In the genomic region with DNA sequence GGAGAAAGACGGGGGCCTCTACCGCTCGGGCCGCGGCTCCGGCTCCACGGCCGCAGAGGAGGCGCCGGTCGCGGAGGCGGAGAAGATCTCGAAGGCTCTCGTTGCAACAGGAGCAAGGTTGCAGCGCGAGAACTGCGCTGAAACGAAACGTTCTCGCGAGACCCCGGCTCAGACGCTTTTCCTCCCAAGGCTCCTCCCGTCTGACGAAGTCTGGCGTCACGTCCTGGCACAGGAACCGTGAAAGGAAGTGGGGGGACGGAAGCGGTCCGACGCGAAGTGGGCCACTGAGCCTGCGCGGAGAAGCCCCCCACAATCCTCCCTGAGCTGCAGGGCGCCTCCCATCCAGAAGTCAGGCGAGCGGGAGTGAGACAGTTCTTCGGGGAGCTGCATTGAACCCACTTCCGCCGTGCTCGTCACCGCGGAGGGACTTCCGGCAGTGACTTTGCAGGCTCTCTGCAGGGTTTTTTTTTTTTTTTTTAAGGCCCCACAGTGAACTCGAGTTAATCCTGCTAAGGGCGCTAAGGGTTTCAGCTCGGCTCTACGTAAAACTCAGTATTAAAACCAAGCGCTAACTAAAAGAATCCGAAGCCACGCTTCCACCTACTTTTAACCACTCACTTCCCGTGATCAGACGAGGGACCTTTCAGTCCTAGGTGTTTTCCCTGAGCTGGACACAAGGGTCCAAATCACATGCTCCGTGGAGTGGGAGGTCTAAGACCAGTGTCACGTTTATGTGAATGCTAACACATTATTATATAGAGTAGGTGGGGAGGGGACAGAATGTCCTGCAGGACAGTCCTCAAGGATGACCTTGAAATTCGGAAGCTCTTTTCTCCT, we compare ENCODE assay signal across 8 mouse cellular contexts. TPM values are rescaled to one million over a fixed set of nuclear protein-coding genes. Genes with fewer than 3 reads are reported as not detected.
DNase-seq lines count a peak whose midpoint lies in the region; ATAC-seq and TF ChIP-seq lines count a peak whose summit lies in the region.

Gene Hspa4, minus strand, starts transcription at position 128 of the 837 bp plus-strand sequence.

- TF ChIP-seq EP300 in MEL (IDR thresholded peaks at IDR 0.05; ENCODE audit: low read depth in 1 of 2, low read length in 2 of 2) = peak in 1 of 2 experiments; percentile 46; a peak in 1 of 4 replicates

- H3K79me2 ChIP-seq in MEL (ENCODE audit: control insufficient read depth, insufficient read depth, low read length, poor library complexity) = peaks cover 44% of the 10 kb centered on the region

- H3K27me3 ChIP-seq in MEL (ENCODE audit: control insufficient read depth in 1 of 2, insufficient read depth in 2 of 2, low read length in 2 of 2) = no peaks in the 10 kb centered on the region
- no peaks in the 10 kb centered on the region for H3K27me3 ChIP-seq in cerebellum, adult 2 months (ENCODE audit: control insufficient read depth, insufficient read depth, low read length)
- no peaks in the 10 kb centered on the region for H3K27me3 ChIP-seq in forebrain, postnatal 0 days (ENCODE audit: insufficient read depth, low read length)
- H3K27me3 ChIP-seq in lung, embryonic 15.5 days = no peaks in the 10 kb centered on the region

- no peak for TF ChIP-seq RAD21 in MEL (IDR thresholded peaks at IDR 0.05; ENCODE audit: low read depth, low read length)

- under 1% methylated on average over 58 of the region's 58 CpGs for whole genome bisulfite sequencing in cerebellum, adult 2 months
- 2% methylated on average over 58 of the region's 58 CpGs for WGBS in forebrain, postnatal 0 days
- under 1% methylated on average over 58 of the region's 58 CpGs for WGBS in lung, embryonic 15.5 days

- peaks cover 11 to 34% of the 10 kb centered on the region in 2 experiments for H3K4me1 ChIP-seq in MEL (ENCODE audit: control insufficient read depth in 1 of 2, insufficient read depth in 2 of 2, low read length in 2 of 2)
- H3K4me1 ChIP-seq in cerebellum, adult 2 months (ENCODE audit: control insufficient read depth, insufficient read depth, low read length) = no peaks in the 10 kb centered on the region; the same call in 1 of the 2 replicates
- peaks cover 13% of the 10 kb centered on the region; the same call in 1 of the 2 replicates for H3K4me1 ChIP-seq in forebrain, postnatal 0 days (ENCODE audit: insufficient read depth)
- peaks cover 36% of the 10 kb centered on the region for H3K4me1 ChIP-seq in lung, embryonic 15.5 days

- peak within 1 kb of the TSS; percentile 98 for H3K27ac ChIP-seq in MEL (ENCODE audit: control insufficient read depth, low read depth, low read length)
- peak within 1 kb of the TSS; percentile 69 for H3K27ac ChIP-seq in cerebellum, adult 2 months (ENCODE audit: insufficient read depth, low read length)
- peak within 1 kb of the TSS; percentile 97 for H3K27ac ChIP-seq in forebrain, postnatal 0 days (ENCODE audit: low read depth, low read length)
- peak within 1 kb of the TSS; percentile 97 for H3K27ac ChIP-seq in lung, embryonic 15.5 days

- no peaks in the 10 kb centered on the region for H3K9me3 ChIP-seq in MEL (replicated peaks; ENCODE audit: insufficient read depth, low read length)
- no peaks in the 10 kb centered on the region for H3K9me3 ChIP-seq in forebrain, postnatal 0 days (ENCODE audit: low read length)
- H3K9me3 ChIP-seq in lung, embryonic 15.5 days = no peaks in the 10 kb centered on the region

- DNase-seq in MEL (ENCODE audit: low read depth, low spot score) = peak; percentile 100
- DNase-seq in cerebellum, adult 2 months = peak; percentile 98 to 99
- DNase-seq in forebrain, postnatal 0 days = peak; percentile 100
- DNase-seq in heart, postnatal 4 days = peak; percentile 99
- DNase-seq in layer of hippocampus, adult 8-10 months (ENCODE audit: low spot score in 2 of 2) = peak; percentile 98
- peak; percentile 98 for DNase-seq in ovary, adult 18-20 months (ENCODE audit: low spot score)
- peak; percentile 100 for DNase-seq in thymus, postnatal 0 days (ENCODE audit: low spot score)

- peak within 1 kb of the TSS; percentile 72 for H3K4me2 ChIP-seq in forebrain, postnatal 0 days (ENCODE audit: low read depth)
- H3K4me2 ChIP-seq in lung, embryonic 15.5 days = peak within 1 kb of the TSS; percentile 64

- TF ChIP-seq CTCF in MEL (IDR thresholded peaks at IDR 0.05 in 2 of 3, conservative IDR thresholded peaks at IDR 0.05 in 1 of 3; ENCODE audit: control insufficient read depth in 1 of 3, insufficient read depth in 1 of 3, low read depth in 2 of 3, low read length in 3 of 3, poor library complexity in 1 of 3, severe bottlenecking in 1 of 3) = 0 out of 6 replicates have a peak, but pooled peaks of 1 of the 3 experiments have one; percentile 5
- TF ChIP-seq CTCF in cerebellum, adult 2 months (IDR thresholded peaks at IDR 0.05; ENCODE audit: borderline replicate concordance, insufficient read depth, low read depth, low read length) = no peak
- no peak; the same call in 1 of the 2 replicates for TF ChIP-seq CTCF in forebrain, postnatal 0 days (IDR thresholded peaks at IDR 0.05; ENCODE audit: low read depth)

- H3K4me3 ChIP-seq in MEL (ENCODE audit: control insufficient read depth in 1 of 2, insufficient read depth in 1 of 2, low read depth in 2 of 2, low read length in 2 of 2) = peak within 1 kb of the TSS; percentile 68 to 98
- H3K4me3 ChIP-seq in cerebellum, adult 2 months (replicated peaks; ENCODE audit: insufficient read depth, low read depth, low read length) = peak within 1 kb of the TSS; percentile 73
- H3K4me3 ChIP-seq in forebrain, postnatal 0 days (ENCODE audit: low read depth, low read length) = peak within 1 kb of the TSS; percentile 98
- H3K4me3 ChIP-seq in lung, embryonic 15.5 days = peak within 1 kb of the TSS; percentile 100

- peak; percentile 98 for ATAC-seq in forebrain, postnatal 0 days
- ATAC-seq in lung, embryonic 15.5 days (ENCODE audit: borderline replicate concordance, extremely low read depth, low FRiP score, low TSS enrichment) = peak; percentile 96

- H3K9ac ChIP-seq in MEL (ENCODE audit: control insufficient read depth, low read depth, low read length, poor library complexity, severe bottlenecking) = peak within 1 kb of the TSS; percentile 91
- H3K9ac ChIP-seq in forebrain, postnatal 0 days = peak within 1 kb of the TSS; percentile 93
- H3K9ac ChIP-seq in lung, embryonic 15.5 days = peak within 1 kb of the TSS; percentile 91

- peaks cover 17 to 39% of the 10 kb centered on the region in 2 experiments for H3K36me3 ChIP-seq in MEL (ENCODE audit: control insufficient read depth in 1 of 2, insufficient read depth in 2 of 2, low read length in 2 of 2)
- H3K36me3 ChIP-seq in forebrain, postnatal 0 days (ENCODE audit: insufficient read depth) = no peaks in the 10 kb centered on the region
- H3K36me3 ChIP-seq in lung, embryonic 15.5 days = no peaks in the 10 kb centered on the region

- TF ChIP-seq POLR2A in MEL (IDR thresholded peaks at IDR 0.05; ENCODE audit: control insufficient read depth in 1 of 2, insufficient read depth in 1 of 2, low read depth in 1 of 2, low read length in 2 of 2, poor library complexity in 1 of 2) = peak; percentile 28 to 96; a peak in 3 of 4 replicates
- peak; percentile 89 for TF ChIP-seq POLR2A in cerebellum, adult 2 months (IDR thresholded peaks at IDR 0.05; ENCODE audit: borderline replicate concordance, insufficient read depth, low read length)

TF ChIP-seq in MEL, 35 proteins besides CTCF, POLR2A, EP300 and RAD21 (continues in another document):
- TF ChIP-seq SIN3A (IDR thresholded peaks at IDR 0.05; ENCODE audit: low read length) (peak; percentile 69), POLR2AphosphoS2 (IDR thresholded peaks at IDR 0.05; ENCODE audit: low read length) (peak; percentile 91), CHD1 (IDR thresholded peaks at IDR 0.05; ENCODE audit: low read depth, low read length) (0 out of 2 replicates have a peak, but pooled peaks have one; percentile 89), USF2 (IDR thresholded peaks at IDR 0.05; ENCODE audit: borderline replicate concordance in 1 of 2, insufficient read depth in 1 of 2, low read depth in 1 of 2, low read length in 2 of 2) (no peak), NELFE (IDR thresholded peaks at IDR 0.05; ENCODE audit: low read depth, low read length) (peak; percentile 96), MYC (IDR thresholded peaks at IDR 0.05; ENCODE audit: low read depth, low read length) (peak; percentile 86; the same call in 1 of the 2 replicates), NRF1 (IDR thresholded peaks at IDR 0.05; ENCODE audit: insufficient read depth, low read depth, low read length, poor library complexity, severe bottlenecking) (peak; percentile 97), KAT2A (conservative IDR thresholded peaks at IDR 0.05; ENCODE audit: low read depth, low read length) (peak; percentile 84), TCF12 (IDR thresholded peaks at IDR 0.05; ENCODE audit: low read depth, low read length) (peak; percentile 79), HCFC1 (IDR thresholded peaks at IDR 0.05; ENCODE audit: low read depth, low read length) (peak; percentile 93), MAX (IDR thresholded peaks at IDR 0.05; ENCODE audit: low read length) (peak; percentile 57), JUND (IDR thresholded peaks at IDR 0.05; ENCODE audit: low read depth, low read length) (0 out of 2 replicates have a peak, but pooled peaks have one; percentile 66), MXI1 (IDR thresholded peaks at IDR 0.05; ENCODE audit: low read depth, low read length) (peak; percentile 69), E2F4 (IDR thresholded peaks at IDR 0.05; ENCODE audit: borderline replicate concordance, low read depth, low read length) (no peak), TAL1 (IDR thresholded peaks at IDR 0.05; ENCODE audit: low read length) (no peak), ETS1 (IDR thresholded peaks at IDR 0.05; ENCODE audit: low read depth, low read length) (peak; percentile 71), MAZ (IDR thresholded peaks at IDR 0.05; ENCODE audit: low read depth, low read length) (peak; percentile 64; the same call in 1 of the 2 replicates), UBTF (IDR thresholded peaks at IDR 0.05; ENCODE audit: borderline replicate concordance, insufficient read depth, low read depth, low read length) (peak; percentile 94; the same call in 1 of the 2 replicates), BHLHE40 (IDR thresholded peaks at IDR 0.05; ENCODE audit: borderline replicate concordance, low read depth, low read length) (0 out of 2 replicates have a peak, but pooled peaks have one; percentile 34)

RNA-seq across cellular contexts. Expression of gene Hspa4, which starts in this region (rescaled TPM):
- 276 and 301 TPM in 2 replicates for total RNA-seq in MEL (2012; rRNA removed)
- 100 to 1,000 TPM; 209 to 907 TPM for polyA plus RNA-seq in MEL (2012; ENCODE audit: insufficient read depth in 1 of 2, insufficient read length in 2 of 2, low read depth in 1 of 2, low replicate concordance in 2 of 2, missing spikeins in 1 of 2)
- polyA plus RNA-seq in cerebellum, adult 2 months (2012; rRNA removed) = 86.9 and 87.9 TPM in 2 replicates
- total RNA-seq in forebrain, postnatal 0 days (2014; rRNA removed) = 112 and 138 TPM in 2 replicates
- 42.1 and 46.9 TPM in 2 replicates for polyA plus RNA-seq in forebrain, postnatal 0 days (2015; fragmentation: Nextera tagmentation; extraction: Ambion mirVana)
- total RNA-seq in heart, postnatal 4 days (2021) = 100 to 1,000 TPM; 132 to 136 TPM
- total RNA-seq in layer of hippocampus, adult 8-10 months (2022) = 100 to 1,000 TPM; 148 to 190 (median 168) TPM
- 88.8 and 91.2 TPM in 2 replicates for polyA plus RNA-seq in lung, embryonic 15.5 days (2015; fragmentation: Nextera tagmentation; extraction: Ambion mirVana)
- polyA plus RNA-seq in thymus, postnatal 0 days (2015; fragmentation: Nextera tagmentation; extraction: Ambion mirVana) = 99.0 and 106 TPM in 2 replicates

Comparison
In these comparisons a context has a peak if more than half of its experiments do, and no peak if none do; other contexts are left out.
1. Peak in every context shown above with its lines: DNase-seq, ATAC-seq, H3K4me3 ChIP-seq and H3K27ac ChIP-seq.